Mouse (Mus musculus) sigmoid colon, adult 10 weeks (tissue): ENCODE measurements around the gene Zfp113. TPM values are rescaled to one million over a fixed set of nuclear protein-coding genes. Genes with fewer than 3 reads are reported as not detected.

Experiments
- polyA plus RNA-seq: library from polyadenylated mRNA; stranded (reverse); fragments of 350-450 nt; fragmentation: Illumina TruSeq; extraction: RNeasy Lipid Tissue Mini Kit (QIAGEN cat#74804); gene quantifications from one replicate; pipeline ENCODE4 v1.2.3, GENCODE M21; 2014; ENCODE audit warnings: low read depth, low replicate concordance

Gene Zfp113
- polyA plus RNA-seq: 19.7 TPM

DNA sequence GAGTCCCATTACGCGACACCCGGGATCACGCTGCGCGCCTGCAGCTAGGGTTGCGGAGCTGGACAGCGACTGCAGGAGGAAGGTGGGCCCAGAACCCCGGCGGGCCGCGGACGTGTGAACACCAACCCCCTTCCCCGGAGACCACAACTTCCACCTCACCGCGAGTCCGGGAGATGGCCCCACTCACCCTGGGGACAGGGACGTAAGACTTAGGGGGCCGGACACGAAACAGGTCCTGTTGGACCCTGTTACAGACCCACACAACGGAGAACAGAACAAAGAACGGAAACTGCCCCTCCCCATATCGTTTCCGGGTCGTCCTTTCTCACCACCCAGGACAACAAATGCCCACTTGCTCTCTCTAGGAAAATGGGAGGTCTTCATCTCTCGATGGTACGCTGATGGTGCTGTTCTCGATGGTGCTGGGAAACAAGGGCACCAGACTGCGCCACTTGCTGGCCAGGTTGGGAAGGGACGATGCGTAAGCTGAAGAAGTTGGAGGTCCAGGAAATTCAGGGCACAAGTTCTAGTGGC is at the start of gene Zfp113:
Gene Zfp113 (minus strand): TSS at position 302 of the 534 bp plus-strand sequence.

DNA sequence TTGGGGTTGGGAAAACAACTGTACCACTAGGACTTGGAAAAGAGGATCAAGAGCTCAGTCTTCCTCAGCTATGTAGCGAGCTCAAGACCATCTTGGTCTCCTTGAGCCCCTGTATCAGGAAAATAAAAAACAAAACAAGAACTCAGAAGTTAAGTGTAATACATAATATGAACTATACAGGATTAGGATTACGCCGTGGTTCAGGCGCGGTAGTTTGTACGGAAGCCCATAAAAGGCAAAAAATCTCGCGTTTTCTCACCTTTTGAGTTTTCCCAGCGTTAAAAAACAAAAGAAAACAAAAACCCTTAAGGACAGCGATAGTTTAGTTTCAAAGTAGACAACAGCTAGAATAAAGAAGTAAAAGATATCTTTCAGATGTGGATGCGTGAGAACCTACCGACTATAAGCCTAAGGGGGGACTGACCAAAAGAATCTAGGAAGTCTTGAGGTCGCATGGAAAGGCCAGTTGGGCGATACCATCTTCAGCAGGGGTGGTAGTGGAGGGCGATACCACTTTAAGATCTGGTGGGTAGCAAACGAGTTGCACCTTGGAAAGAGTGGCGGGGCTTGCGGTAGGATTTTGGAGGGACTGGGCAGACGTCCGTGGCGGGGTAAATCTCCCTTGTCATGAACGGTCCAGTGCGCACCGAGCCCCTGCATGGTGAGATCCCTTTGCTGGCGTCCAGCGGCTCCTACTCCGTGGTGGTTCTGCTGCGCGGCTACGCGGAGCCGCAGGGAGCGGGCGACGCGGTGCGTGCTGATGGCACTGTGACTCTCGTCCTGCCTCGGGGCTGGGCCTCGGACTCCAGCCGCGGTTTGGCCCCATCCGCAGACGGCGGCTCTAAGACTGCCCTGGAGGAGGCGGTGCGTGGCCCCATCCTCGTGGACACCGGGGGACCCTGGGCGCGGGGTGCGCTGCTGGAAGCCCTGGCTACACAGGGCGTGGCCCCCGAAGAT is 38.5 kb upstream of the Zfp113 start, which contains the start of gene Mblac1:
Gene Mblac1 (plus strand): TSS at position 544 of the 957 bp plus-strand sequence.

DNA sequence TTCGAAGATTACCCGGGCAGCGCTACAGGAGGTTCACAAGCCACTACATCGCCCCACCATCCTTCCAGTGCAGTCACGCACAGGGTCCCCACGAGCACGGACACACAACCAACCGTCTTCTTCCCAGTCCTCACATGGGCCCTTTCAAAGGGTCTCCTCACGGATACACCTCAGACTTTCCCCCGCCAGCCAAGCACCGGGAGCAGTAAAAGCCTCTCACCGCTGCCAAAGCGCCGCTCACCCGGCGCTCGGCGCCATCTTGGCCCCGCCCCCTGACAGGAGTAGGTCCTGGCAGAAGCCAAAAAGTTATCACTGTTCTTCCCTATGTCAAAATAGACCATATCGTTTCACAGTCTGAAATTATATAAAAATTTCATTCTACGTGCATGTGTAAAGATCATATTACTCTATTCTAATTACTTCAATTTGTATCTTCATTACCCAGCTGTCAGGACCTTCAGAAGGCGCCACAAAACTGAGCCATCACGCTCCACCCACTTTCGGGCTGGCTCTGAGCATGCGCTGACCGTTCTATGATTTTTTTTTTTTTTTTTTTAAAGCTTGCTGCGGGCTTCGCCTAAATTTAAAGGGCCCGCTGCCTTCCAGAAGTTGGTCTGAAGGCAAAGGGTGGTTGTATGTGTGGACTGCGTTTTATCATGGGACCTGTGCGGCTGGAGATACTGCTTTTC is 31.6 kb upstream of the Zfp113 start, which contains the start of the genes Taf6 and Cnpy4:
Gene Taf6 (minus strand): TSS at position 502 of the 689 bp plus-strand sequence.
Gene Cnpy4 (plus strand): TSS at position 536 of the 689 bp plus-strand sequence.

GRCm38 (mm10) chr5:138171695-138172491 is 16.3 kb upstream of the Zfp113 start, which contains the start of the genes Ap4m1 and Mcm7:
Ap4m1 (plus strand) TSS chr5:138172002.
Mcm7 (minus strand) TSS chr5:138172422.

GRCm38 (mm10) chr5:138160842-138161665 is 5.5 kb upstream of the Zfp113 start, which contains the start of gene Cops6:
Cops6 (plus strand) TSS chr5:138161071.

GRCm38 (mm10) chr5:138116255-138117198 is 39.0 kb downstream of the Zfp113 start, which contains the start of gene Zscan21:
Zscan21 (plus strand) TSS chr5:138116903.

Other genes starting within 250 kb of the Zfp113 start
- gene Cyp3a13, start 234.1 kb downstream of the Zfp113 start, polyA plus RNA-seq: 354 TPM
- 1.6 TPM for gene Gjc3, start 192.6 kb downstream of the Zfp113 start, polyA plus RNA-seq
- gene Azgp1, start 174.2 kb downstream of the Zfp113 start, polyA plus RNA-seq: 5.3 TPM
- not detected for gene Smok3a, start 134.5 kb downstream of the Zfp113 start, polyA plus RNA-seq
- not detected for gene Smok3b, start 134.3 kb downstream of the Zfp113 start, polyA plus RNA-seq
- gene Smok3c, start 102.5 kb downstream of the Zfp113 start, polyA plus RNA-seq: not detected
- 55.4 TPM for gene Zkscan1, start 70.7 kb downstream of the Zfp113 start, polyA plus RNA-seq
- gene Zscan21, start 38.8 kb downstream of the Zfp113 start, polyA plus RNA-seq: 12.9 TPM
- 47.9 TPM for gene Cops6, start 5.3 kb upstream of the Zfp113 start, polyA plus RNA-seq
- gene Ap4m1, start 16.3 kb upstream of the Zfp113 start, polyA plus RNA-seq: 9.8 TPM
- 13.7 TPM for gene Mcm7, start 16.7 kb upstream of the Zfp113 start, polyA plus RNA-seq
- 5.9 TPM for gene Taf6, start 31.7 kb upstream of the Zfp113 start, polyA plus RNA-seq
- gene Cnpy4, start 31.7 kb upstream of the Zfp113 start, polyA plus RNA-seq: 11.8 TPM
- not detected for gene Mblac1, start 38.6 kb upstream of the Zfp113 start, polyA plus RNA-seq
- gene Nxpe5, start 70.2 kb upstream of the Zfp113 start, polyA plus RNA-seq: 1.5 TPM
- 1.1 TPM for gene Lamtor4, start 99.7 kb upstream of the Zfp113 start, polyA plus RNA-seq
- 2.9 TPM for gene BC037034, start 108.3 kb upstream of the Zfp113 start, polyA plus RNA-seq
- 0.41 TPM for gene Gal3st4, start 117.1 kb upstream of the Zfp113 start, polyA plus RNA-seq
- not detected for gene Gm43720, start 124.2 kb upstream of the Zfp113 start, polyA plus RNA-seq
- 0.76 TPM for gene Gpc2, start 124.3 kb upstream of the Zfp113 start, polyA plus RNA-seq
- gene Stag3, start 124.5 kb upstream of the Zfp113 start, polyA plus RNA-seq: 0.82 TPM
- 0.57 TPM for gene Pvrig, start 186.2 kb upstream of the Zfp113 start, polyA plus RNA-seq